Mouse (Mus musculus) spleen, adult 2 months (tissue): Measurements from ENCODE around the gene Asic2.

Experiments
- CTCF ChIP-seq: fragments of 200-500 bp; IDR thresholded peaks from 2 replicates; pipeline ENCODE4 v1.5.1; 2011; ENCODE audit warnings: mild to moderate bottlenecking, inconsistent platforms; ENCODE audit not compliant: insufficient read depth, insufficient read length, insufficient replicate concordance; ENCODE audit errors: extremely low read depth
- POLR2A ChIP-seq: fragments of 200-500 bp; IDR thresholded peaks from 2 replicates; pipeline ENCODE4 v1.6.1; 2011; ENCODE audit warnings: low read depth, low read length, inconsistent platforms

DNA sequence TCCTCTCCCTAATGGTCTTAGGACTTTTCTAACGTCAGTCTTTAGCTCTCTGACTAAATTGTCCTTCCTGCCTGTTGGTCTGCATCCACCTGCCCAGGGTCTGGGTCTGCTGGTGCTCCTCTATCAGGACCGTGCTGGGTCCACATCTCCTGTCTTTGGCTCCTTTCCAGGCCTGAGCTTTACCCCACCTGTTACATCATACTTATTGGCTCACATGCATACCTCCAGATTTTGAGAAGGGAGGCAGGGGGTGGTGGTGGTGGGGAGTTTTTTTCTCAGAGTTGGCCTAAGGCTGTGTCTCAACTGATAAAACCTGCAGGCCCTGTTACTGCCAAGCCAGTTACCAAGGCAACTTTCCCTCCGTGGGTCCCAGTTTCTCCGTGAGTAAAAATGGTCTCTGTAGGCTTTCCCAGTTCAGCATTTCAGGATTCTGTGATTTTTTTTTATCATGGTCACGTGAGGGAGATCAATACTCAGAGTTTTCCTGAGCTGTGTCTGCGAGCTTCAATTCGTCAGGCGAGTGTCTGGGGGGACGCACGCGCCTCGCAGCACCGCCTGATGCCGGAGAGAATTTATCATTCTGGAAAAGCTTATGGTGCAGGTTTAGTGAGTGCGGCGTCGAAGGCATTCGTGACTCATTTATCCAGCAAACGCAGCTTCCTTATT lies 1044.8 kb downstream of the Asic2 start:
- no peak for TF ChIP-seq POLR2A
- TF ChIP-seq CTCF, result no peak
